Mouse (Mus musculus): ENCODE results near the gene Brsk2. TPM values are rescaled to one million over a fixed set of nuclear protein-coding genes. Genes with fewer than 3 reads are reported as not detected.

Gene Brsk2
- polyA plus RNA-seq, 1 experiment from 2014 or later: 7.8 TPM

DNA sequence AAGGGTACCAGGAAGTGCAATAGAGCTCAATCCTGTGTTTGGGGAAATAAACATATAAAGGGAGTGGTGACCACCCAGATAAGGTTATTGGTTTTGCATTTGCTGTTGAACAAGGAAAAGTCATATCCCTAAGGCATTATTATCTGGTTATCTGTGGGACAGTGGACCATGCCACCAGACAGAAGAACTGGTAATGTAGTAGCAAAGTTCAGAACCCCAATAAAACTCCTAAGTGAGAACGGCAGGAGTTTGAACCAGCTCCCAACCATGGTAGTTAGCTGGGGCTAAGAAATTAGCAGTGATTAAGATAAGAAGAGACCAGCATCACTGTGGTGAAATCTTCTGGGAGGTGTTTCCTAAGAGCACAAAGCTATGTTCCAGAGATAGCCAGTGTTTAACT lies 96.4 kb downstream of the Brsk2 start:
- Histone ChIP-seq H3K9me3 (replicated peaks) (no peaks in the 10 kb centered on the region), H3K4me3 (no peak overlapping the region), H3K36me3 (peaks cover 23% of the 10 kb centered on the region), H3K4me1 (peaks cover 15% of the 10 kb centered on the region), H3K27me3 (ENCODE audit: low read depth, poor library complexity, severe bottlenecking) (no peaks in the 10 kb centered on the region), H3K27ac (replicated peaks) (no peak overlapping the region)
- 89% methylated on average over 1 of the region's 1 CpGs for WGBS
- DNase-seq (ENCODE audit: low spot score): no peak

GRCm38 (mm10) chr7:142050536-142050935 lies 101.0 kb downstream of the Brsk2 start:
- H3K4me1 ChIP-seq: peaks cover 9% of the 10 kb centered on the region
- H3K4me3 ChIP-seq: no peak overlapping the region
- H3K9me3 ChIP-seq (replicated peaks): no peaks in the 10 kb centered on the region
- H3K36me3 ChIP-seq: peaks cover 44% of the 10 kb centered on the region
- no peak for DNase-seq (ENCODE audit: low spot score)
- H3K27me3 ChIP-seq (ENCODE audit: low read depth, poor library complexity, severe bottlenecking): no peaks in the 10 kb centered on the region
- H3K27ac ChIP-seq (replicated peaks): no peak overlapping the region

Small RNA genes lying within 50 kb of the gene (microRNA-seq; reads per million reads assigned to microRNA genes)
- gene Mir3104: not detected

Other genes starting within 250 kb of the Brsk2 start
- gene Muc5ac, start 160.8 kb upstream of the Brsk2 start, polyA plus RNA-seq (2016; fragmentation: Nextera tagmentation; extraction: Ambion mirVana): not detected in 2 replicates
- gene Muc5b, start 110.7 kb upstream of the Brsk2 start, polyA plus RNA-seq (2016; fragmentation: Nextera tagmentation; extraction: Ambion mirVana): 0.01 TPM in 2 replicates
- gene Tollip, start 31.2 kb upstream of the Brsk2 start, polyA plus RNA-seq (2016; fragmentation: Nextera tagmentation; extraction: Ambion mirVana): 52.9 and 66.6 TPM in 2 replicates
- 62.2 and 64.0 TPM in 2 replicates for gene Mob2, start 111.3 kb downstream of the Brsk2 start, polyA plus RNA-seq (2016; fragmentation: Nextera tagmentation; extraction: Ambion mirVana)
- gene Dusp8, start 146.1 kb downstream of the Brsk2 start, polyA plus RNA-seq (2016; fragmentation: Nextera tagmentation; extraction: Ambion mirVana): 6.4 and 13.2 TPM in 2 replicates
- 0.29 TPM in 1 of 2 replicates, not detected in the other for gene Gm45618, start 171.0 kb downstream of the Brsk2 start, polyA plus RNA-seq (2016; fragmentation: Nextera tagmentation; extraction: Ambion mirVana)
- not detected in 2 replicates for gene Gm39115, start 186.3 kb downstream of the Brsk2 start, polyA plus RNA-seq (2016; fragmentation: Nextera tagmentation; extraction: Ambion mirVana)
- gene Gm45337, start 194.9 kb downstream of the Brsk2 start, polyA plus RNA-seq (2016; fragmentation: Nextera tagmentation; extraction: Ambion mirVana): not detected in 2 replicates
- gene Gm29735, start 207.4 kb downstream of the Brsk2 start, polyA plus RNA-seq (2016; fragmentation: Nextera tagmentation; extraction: Ambion mirVana): not detected in 2 replicates
- not detected in 2 replicates for gene Gm4553, start 216.0 kb downstream of the Brsk2 start, polyA plus RNA-seq (2016; fragmentation: Nextera tagmentation; extraction: Ambion mirVana)
- gene Krtap5-2, start 226.3 kb downstream of the Brsk2 start, polyA plus RNA-seq (2016; fragmentation: Nextera tagmentation; extraction: Ambion mirVana): not detected in 2 replicates
- not detected in 2 replicates for gene Gm10153, start 240.6 kb downstream of the Brsk2 start, polyA plus RNA-seq (2016; fragmentation: Nextera tagmentation; extraction: Ambion mirVana)